Mouse (Mus musculus) retina, adult 2 months (tissue): ENCODE measurements around the gene Miga1.

Experiments
- DNase-seq: peaks from one replicate; pipeline ENCODE4 v3.0.0-alpha.2; 2012; ENCODE audit warnings: low read depth, low spot score

Miga1 gene

DNA sequence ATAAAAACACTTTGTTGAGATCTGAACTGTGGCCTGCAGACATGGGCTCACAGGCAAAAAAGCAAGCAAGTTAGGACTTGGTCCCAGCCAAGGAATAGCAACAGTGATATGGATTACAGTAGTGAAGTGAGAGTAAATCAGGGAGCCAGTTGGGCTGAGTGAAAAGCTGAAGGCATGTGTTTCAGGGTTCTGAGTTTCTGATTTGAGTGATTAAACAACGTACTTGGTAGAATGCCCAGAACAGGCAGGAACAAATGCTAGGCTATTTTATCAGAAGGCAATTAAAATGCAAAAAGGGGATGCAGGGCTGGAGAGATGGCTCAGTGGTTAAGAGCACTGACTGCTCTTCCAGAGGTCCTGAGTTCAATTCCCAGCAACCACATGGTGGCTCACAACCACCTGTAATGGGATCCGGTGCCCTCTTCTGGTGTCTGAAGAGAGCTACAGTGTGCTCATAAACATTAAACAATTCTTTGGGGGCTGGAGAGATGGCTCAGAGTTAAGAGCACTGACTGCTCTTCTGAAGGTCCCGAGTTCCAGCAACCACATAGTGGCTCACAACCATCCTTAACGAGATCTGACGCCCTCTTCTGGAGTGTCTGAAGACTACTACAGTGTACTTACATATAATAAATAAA, 94.8 kb downstream of the Miga1 start:
- no peak for DNase-seq

GRCm38 (mm10) chr3:152243304-152243703, 96.9 kb downstream of the Miga1 start:
- no peak for DNase-seq

DNA sequence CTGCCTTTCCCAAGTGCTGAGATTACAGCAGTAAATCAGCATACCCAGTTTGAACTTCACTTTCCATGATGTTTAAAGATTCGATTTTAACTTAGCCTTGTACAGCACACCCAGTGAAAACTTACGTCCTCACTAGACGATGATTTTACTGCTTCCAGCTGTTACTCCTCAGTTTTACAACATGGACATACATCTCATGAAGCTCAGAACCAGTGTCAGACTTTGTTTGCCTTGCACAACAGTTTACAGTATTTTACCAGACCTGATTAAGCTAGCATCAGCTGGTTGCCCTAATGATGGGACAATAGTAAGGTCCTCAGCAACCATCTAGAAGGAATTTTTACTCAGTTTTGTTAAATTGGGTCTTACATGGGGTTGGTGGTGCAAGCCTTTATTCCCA, 99.1 kb downstream of the Miga1 start:
- DNase-seq: no peak

GRCm38 (mm10) chr3:152239592-152239991, 100.6 kb downstream of the Miga1 start:
- no peak for DNase-seq

DNA sequence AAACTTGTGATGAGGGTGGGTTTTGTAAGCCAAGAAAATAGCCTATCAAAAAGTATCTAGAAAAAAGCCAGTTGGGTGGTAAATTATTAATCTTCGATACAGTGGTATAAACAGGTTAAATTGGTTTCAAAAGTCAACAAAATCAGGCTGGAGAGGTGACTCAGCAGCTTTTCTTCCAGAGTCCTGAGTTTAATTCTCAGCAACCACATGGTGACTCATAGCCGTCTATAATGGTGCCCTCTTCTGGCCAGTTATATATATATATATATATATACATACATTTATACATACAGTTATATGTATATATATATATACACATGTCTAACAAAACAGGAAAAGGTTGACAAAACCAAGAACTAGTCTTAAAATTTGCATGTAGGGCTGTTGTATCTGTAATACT, 101.4 kb downstream of the Miga1 start:
- DNase-seq: no peak

GRCm38 (mm10) chr3:152235805-152236204, 104.4 kb downstream of the Miga1 start:
- DNase-seq: no peak

DNA sequence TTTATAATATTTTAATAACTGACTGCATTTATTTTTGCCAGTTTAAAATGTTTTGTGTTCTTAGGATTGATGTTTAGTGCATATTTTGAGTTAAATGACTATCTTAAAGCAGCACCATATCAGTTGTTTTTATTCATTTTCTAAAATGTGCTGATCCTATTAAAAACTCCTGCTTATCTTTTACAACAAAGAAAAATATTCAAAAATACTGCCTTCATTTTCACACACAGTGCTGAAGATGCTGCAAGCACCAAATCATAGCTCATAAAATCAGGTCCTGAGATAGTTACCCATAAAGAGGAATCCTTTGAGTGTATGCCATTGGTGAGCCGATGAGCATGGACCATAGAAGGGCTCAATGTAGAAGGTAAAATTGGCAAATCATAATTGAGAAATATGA, 105.0 kb downstream of the Miga1 start:
- DNase-seq: no peak

DNA sequence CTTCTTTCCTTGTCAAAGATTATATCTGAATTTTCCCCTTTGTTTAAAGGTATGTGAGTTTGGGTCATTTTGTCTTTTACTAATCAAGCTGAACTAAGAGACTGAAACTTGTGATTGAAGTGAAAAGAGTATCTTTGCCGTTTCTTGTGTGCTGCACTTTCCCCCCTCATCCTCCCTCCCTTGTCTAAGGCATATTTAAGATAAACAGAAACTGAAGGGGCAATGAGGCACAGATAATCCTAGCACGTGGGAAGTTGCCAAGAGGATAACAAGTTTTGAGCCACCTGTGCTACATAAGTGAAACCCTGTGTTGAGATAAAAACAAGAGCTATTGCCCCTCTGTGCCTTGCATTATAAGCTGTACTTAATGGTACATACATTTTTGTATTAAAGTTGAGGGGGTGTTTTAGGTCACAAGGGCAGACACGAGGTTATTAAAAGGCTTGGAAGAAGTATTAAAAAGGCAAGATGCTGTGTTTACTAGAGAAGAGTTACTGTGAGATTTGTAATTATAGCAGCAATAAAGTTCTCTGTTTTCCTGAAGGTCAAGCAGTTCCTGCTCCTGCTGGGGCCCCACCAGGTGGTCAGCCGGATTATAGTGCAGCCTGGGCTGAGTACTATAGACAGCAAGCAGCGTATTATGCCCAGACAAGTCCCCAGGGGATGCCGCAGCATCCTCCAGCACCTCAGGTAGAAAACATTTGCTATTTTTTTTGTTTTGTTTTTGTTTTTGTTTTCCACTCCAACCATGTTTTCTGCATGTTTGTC, 108.7 kb downstream of the Miga1 start:
- DNase-seq: no peak

GRCm38 (mm10) chr3:152229271-152229670, 110.9 kb downstream of the Miga1 start:
- no peak for DNase-seq

DNA sequence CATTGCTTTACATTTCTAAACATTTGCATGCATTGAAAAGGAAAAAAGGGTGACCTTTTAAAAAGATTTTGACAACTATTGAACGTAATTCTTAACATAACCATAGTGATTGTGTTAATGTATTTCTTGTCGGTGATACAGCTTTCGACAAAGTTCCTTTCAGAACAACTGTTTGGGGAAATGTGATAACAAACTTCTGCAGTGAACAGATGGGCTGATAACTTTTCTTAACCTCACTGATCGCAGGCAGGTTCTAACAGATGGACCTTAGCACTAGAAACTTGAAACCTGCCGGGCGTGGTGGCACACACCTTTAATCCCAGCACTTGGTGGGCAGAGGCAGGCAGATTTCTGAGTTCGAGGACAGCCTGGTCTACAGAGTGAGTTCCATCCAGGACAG, 111.4 kb downstream of the Miga1 start:
- no peak for DNase-seq

GRCm38 (mm10) chr3:152225906-152226305, 114.3 kb downstream of the Miga1 start:
- no peak for DNase-seq

GRCm38 (mm10) chr3:152224918-152225317, 115.3 kb downstream of the Miga1 start:
- no peak for DNase-seq
